Mouse (Mus musculus) MEL (cell line): ENCODE data around the gene Rheb. TPM values are rescaled to one million over a fixed set of nuclear protein-coding genes. Genes with fewer than 3 reads are reported as not detected.
"Not testable (repeated sequence)": the region's sequence is repeated elsewhere in the genome, so short reads cannot be mapped to it uniquely, and the experiment has no call there.

Experiments
- DNase-seq: peaks from one replicate; pipeline ENCODE4 v3.0.0; 2011; ENCODE audit warnings: low read depth, low spot score
- H3K27ac ChIP-seq: 2 replicates; pipeline ENCODE4 v1.5.1; 2012; ENCODE audit warnings: low read depth, mild to moderate bottlenecking, control low read depth, low read length, moderate library complexity; ENCODE audit not compliant: control insufficient read depth
- H3K27me3 ChIP-seq, 2 experiments: fragments of 150-350 bp in 1 of 2; sonication (generic) in 1 of 2; 2 replicates each; pipeline ENCODE4 v1.6.1; 2012; ENCODE audit warnings: low read length in 2 of 2, mild to moderate bottlenecking in 2 of 2, improper control_type of control experiment in 1 of 2, moderate library complexity in 1 of 2; ENCODE audit not compliant: insufficient read depth in 2 of 2, control insufficient read depth in 1 of 2
- H3K36me3 ChIP-seq, 2 experiments: 2 replicates each; pipeline ENCODE4 v1.6.1; 2012 to 2014; ENCODE audit warnings: low read length in 2 of 2, improper control_type of control experiment in 1 of 2, inconsistent platforms in 1 of 2, mild to moderate bottlenecking in 1 of 2; ENCODE audit not compliant: insufficient read depth in 2 of 2, control insufficient read depth in 1 of 2
- H3K4me1 ChIP-seq, 2 experiments: fragments of 150-350 bp in 1 of 2; sonication (generic) in 1 of 2; 2 replicates each; pipeline ENCODE4 v1.6.1; 2012; ENCODE audit warnings: low read length in 2 of 2, improper control_type of control experiment in 1 of 2, mild to moderate bottlenecking in 1 of 2; ENCODE audit not compliant: insufficient read depth in 2 of 2, control insufficient read depth in 1 of 2
- H3K4me3 ChIP-seq, 2 experiments: fragments of 150-350 bp in 1 of 2; sonication (generic) in 1 of 2; 2 replicates each; pipeline ENCODE4 v1.5.1; 2012; ENCODE audit warnings: low read depth in 2 of 2, low read length in 2 of 2, mild to moderate bottlenecking in 2 of 2, moderate library complexity in 2 of 2, control low read depth in 1 of 2, improper control_type of control experiment in 1 of 2; ENCODE audit not compliant: control insufficient read depth in 1 of 2, insufficient read depth in 1 of 2
- H3K79me2 ChIP-seq: 2 replicates; pipeline ENCODE4 v1.6.1; 2012; ENCODE audit warnings: mild to moderate bottlenecking, low read length, moderate library complexity; ENCODE audit not compliant: control insufficient read depth, poor library complexity, insufficient read depth
- H3K9ac ChIP-seq: 2 replicates; pipeline ENCODE4 v1.6.1; 2012; ENCODE audit warnings: low read depth, mild to moderate bottlenecking, control low read depth, low read length, moderate library complexity; ENCODE audit not compliant: control insufficient read depth, poor library complexity, severe bottlenecking
- H3K9me3 ChIP-seq: fragments of 150-350 bp; sonication (generic); replicated peaks from 2 replicates; pipeline ENCODE4 v1.6.1; 2012; ENCODE audit warnings: mild to moderate bottlenecking, low read length, improper control_type of control experiment, moderate library complexity; ENCODE audit not compliant: insufficient read depth
- BHLHE40 ChIP-seq: IDR thresholded peaks from 2 replicates; pipeline ENCODE4 v1.6.1; 2012; ENCODE audit warnings: low read depth, mild to moderate bottlenecking, inconsistent platforms, low read length, improper control_type of control experiment, borderline replicate concordance
- CHD2 ChIP-seq: IDR thresholded peaks from 2 replicates; pipeline ENCODE4 v1.6.1; 2011; ENCODE audit warnings: low read length, improper control_type of control experiment
- CTCF ChIP-seq, 3 experiments: IDR thresholded peaks in 2 of 3; conservative IDR thresholded peaks in 1 of 3; 2 replicates each; pipeline ENCODE4 v1.5.1; 2011 to 2012; ENCODE audit warnings: low read length in 3 of 3, low read depth in 2 of 3, mild to moderate bottlenecking in 2 of 3, improper control_type of control experiment in 1 of 3, inconsistent platforms in 1 of 3, mixed read lengths in 1 of 3, moderate library complexity in 1 of 3; ENCODE audit not compliant: control insufficient read depth in 1 of 3, insufficient read depth in 1 of 3, poor library complexity in 1 of 3, severe bottlenecking in 1 of 3
- HCFC1 ChIP-seq: IDR thresholded peaks from 2 replicates; pipeline ENCODE4 v1.6.1; 2012; ENCODE audit warnings: low read depth, mild to moderate bottlenecking, inconsistent platforms, low read length, improper control_type of control experiment, moderate library complexity
- MAFK ChIP-seq: IDR thresholded peaks from 2 replicates; pipeline ENCODE4 v1.6.1; 2011; ENCODE audit warnings: low read depth, mild to moderate bottlenecking, low read length, improper control_type of control experiment, borderline replicate concordance
- MEF2A ChIP-seq: IDR thresholded peaks from 2 replicates; pipeline ENCODE4 v1.6.1; 2014; ENCODE audit warnings: low read depth, mild to moderate bottlenecking, inconsistent platforms, low read length, improper control_type of control experiment; ENCODE audit not compliant: poor library complexity, insufficient replicate concordance, severe bottlenecking; ENCODE audit errors: extremely low read depth
- MXI1 ChIP-seq: IDR thresholded peaks from 2 replicates; pipeline ENCODE4 v1.6.1; 2011; ENCODE audit warnings: mild to moderate bottlenecking, low read depth, low read length, improper control_type of control experiment
- MYB ChIP-seq: IDR thresholded peaks from 2 replicates; pipeline ENCODE4 v1.6.1; 2011; ENCODE audit warnings: mild to moderate bottlenecking, low read depth, low read length, improper control_type of control experiment
- NRF1 ChIP-seq: IDR thresholded peaks from 2 replicates; pipeline ENCODE4 v1.6.1; 2014; ENCODE audit warnings: low read depth, mild to moderate bottlenecking, inconsistent platforms, low read length, improper control_type of control experiment, moderate library complexity; ENCODE audit not compliant: poor library complexity, insufficient read depth, severe bottlenecking
- POLR2A ChIP-seq, 2 experiments: IDR thresholded peaks; 2 replicates each; pipeline ENCODE4 v1.6.1; 2011 to 2012; ENCODE audit warnings: low read length in 2 of 2, mild to moderate bottlenecking in 2 of 2, control low read depth in 1 of 2, improper control_type of control experiment in 1 of 2, low read depth in 1 of 2, moderate library complexity in 1 of 2; ENCODE audit not compliant: control insufficient read depth in 1 of 2, insufficient read depth in 1 of 2, poor library complexity in 1 of 2
- RAD21 ChIP-seq: IDR thresholded peaks from 2 replicates; pipeline ENCODE4 v1.6.1; 2011; ENCODE audit warnings: mild to moderate bottlenecking, low read depth, low read length, improper control_type of control experiment
- RCOR1 ChIP-seq: IDR thresholded peaks from 2 replicates; pipeline ENCODE4 v1.6.1; 2012; ENCODE audit warnings: low read depth, mild to moderate bottlenecking, inconsistent platforms, low read length, improper control_type of control experiment
- SMC3 ChIP-seq: IDR thresholded peaks from 2 replicates; pipeline ENCODE4 v1.6.1; 2011; ENCODE audit warnings: low read depth, low read length, improper control_type of control experiment
- UBTF ChIP-seq: IDR thresholded peaks from 2 replicates; pipeline ENCODE4 v1.6.1; 2012; ENCODE audit warnings: low read depth, mild to moderate bottlenecking, inconsistent platforms, low read length, improper control_type of control experiment, moderate library complexity, borderline replicate concordance; ENCODE audit not compliant: insufficient read depth
- ZKSCAN1 ChIP-seq: IDR thresholded peaks from 2 replicates; pipeline ENCODE4 v1.6.1; 2012; ENCODE audit warnings: low read depth, mild to moderate bottlenecking, inconsistent platforms, low read length, improper control_type of control experiment, moderate library complexity
- polyA plus RNA-seq, 2 experiments: library from polyadenylated mRNA; stranded (reverse) in 1 of 2; unstranded in 1 of 2; fragments of >175 nt in 1 of 2; fragments of >200 nt in 1 of 2; gene quantifications; 2 replicates each; pipeline versions ENCODE4 v1.2.1 to v1.2.4; 2012; ENCODE audit warnings: low replicate concordance in 2 of 2, low read depth in 1 of 2; ENCODE audit not compliant: insufficient read length in 2 of 2, insufficient read depth in 1 of 2, missing spikeins in 1 of 2
- total RNA-seq: library from RNA; depleted of rRNA; stranded (reverse); fragments of 300-350 nt; gene quantifications from 2 replicates; pipeline ENCODE4 v1.2.3, GENCODE M21; 2012

Rheb gene
- total and polyA plus RNA-seq, 3 experiments = 61.3 to 731 (median 114) TPM

GRCm38 (mm10) chr5:24854256-24854655, 11.8 kb upstream of the Rheb start:
- Histone ChIP-seq H3K36me3 (peaks cover 0 to 7% of the 10 kb centered on the region in 2 experiments; a peak in 2 of 4 replicates), H3K79me2 (no peaks in the 10 kb centered on the region), H3K4me3 (no peak overlapping the region)
- DNase-seq = no peak
- TF ChIP-seq ZKSCAN1 = no peak
- TF ChIP-seq SMC3 = no peak
- no peak for TF ChIP-seq MXI1
- no peak for TF ChIP-seq RCOR1
- no peak for TF ChIP-seq CTCF (IDR thresholded peaks at IDR 0.05 in 2 of 3, conservative IDR thresholded peaks at IDR 0.05 in 1 of 3; ENCODE audit: control insufficient read depth in 1 of 3, insufficient read depth in 1 of 3, low read depth in 2 of 3, low read length in 3 of 3, poor library complexity in 1 of 3, severe bottlenecking in 1 of 3)
- no peak for TF ChIP-seq POLR2A (IDR thresholded peaks at IDR 0.05; ENCODE audit: control insufficient read depth in 1 of 2, insufficient read depth in 1 of 2, low read depth in 1 of 2, low read length in 2 of 2, poor library complexity in 1 of 2)
- TF ChIP-seq NRF1 = no peak
- no peak for TF ChIP-seq RAD21
- TF ChIP-seq MEF2A = no peak
- no peak for TF ChIP-seq CHD2
- no peak for TF ChIP-seq MAFK
- no peak for TF ChIP-seq MYB
- TF ChIP-seq UBTF = no peak
- no peak for TF ChIP-seq HCFC1
- TF ChIP-seq BHLHE40 = no peak
- TF ChIP-seq, all 39 proteins: peak for 0
- no peak overlapping the region for H3K27ac ChIP-seq
- H3K9me3 ChIP-seq = no peaks in the 10 kb centered on the region
- H3K9ac ChIP-seq = no peak overlapping the region
- H3K27me3 ChIP-seq = no peaks in the 10 kb centered on the region
- peaks cover 3 to 16% of the 10 kb centered on the region in 2 experiments; a peak in 3 of 4 replicates for H3K4me1 ChIP-seq

GRCm38 (mm10) chr5:24848261-24848660, 5.8 kb upstream of the Rheb start:
- peaks cover 0 to 12% of the 10 kb centered on the region in 2 experiments; a peak in 2 of 4 replicates for H3K36me3 ChIP-seq

More at GRCm38 (mm10) chr5:24848261-24848660, 5.8 kb upstream of the Rheb start:
- not testable (repeated sequence) for H3K9ac ChIP-seq, H3K4me3 ChIP-seq, H3K79me2 ChIP-seq, H3K27ac ChIP-seq, DNase-seq, H3K9me3 ChIP-seq, H3K27me3 ChIP-seq
- H3K4me1 ChIP-seq = peaks cover 12% of the 10 kb centered on the region in 2 experiments
